Mouse (Mus musculus) heart, embryonic 13.5 days (tissue): ENCODE measurements at regions not wholly inside any gene's neighbourhood (a gene's known extent, or its start where the extent isn't known, plus 50 kb on each side); places are given as distances from the start of the nearest gene placed in this dataset.

Experiments used
- ATAC-seq: fragments of 200-750 bp; cut with Nextera tagmentation; 2 replicates; pipeline ENCODE4 v1.8.0; 2017; ENCODE audit warnings: moderate TSS enrichment; ENCODE audit not compliant: insufficient number of reproducible peaks, low FRiP score, low TSS enrichment; ENCODE audit errors: extremely low read depth
- H3K27ac ChIP-seq: fragments of 300-500 bp; sonication (generic); replicated peaks from 2 replicates; pipeline ENCODE4 v1.5.1; 2015; ENCODE audit warnings: moderate library complexity, mild to moderate bottlenecking, inconsistent platforms
- H3K27me3 ChIP-seq: fragments of 300-500 bp; sonication (generic); replicated peaks from 2 replicates; pipeline ENCODE4 v1.6.1; 2015; ENCODE audit warnings: mild to moderate bottlenecking, inconsistent platforms
- H3K36me3 ChIP-seq: fragments of 300-500 bp; sonication (generic); 2 replicates; pipeline ENCODE4 v1.6.1; 2015; ENCODE audit warnings: mild to moderate bottlenecking, inconsistent platforms
- H3K4me1 ChIP-seq: fragments of 300-500 bp; sonication (generic); 2 replicates; pipeline ENCODE4 v1.6.1; 2015; ENCODE audit warnings: inconsistent platforms
- H3K4me2 ChIP-seq: fragments of 300-500 bp; sonication (generic); 2 replicates; pipeline ENCODE4 v1.6.1; 2015; ENCODE audit warnings: inconsistent platforms, mild to moderate bottlenecking, moderate library complexity
- H3K4me3 ChIP-seq: fragments of 300-500 bp; sonication (generic); 2 replicates; pipeline ENCODE4 v1.5.1; 2015; ENCODE audit warnings: moderate library complexity, mild to moderate bottlenecking, inconsistent platforms
- H3K9ac ChIP-seq: fragments of 300-500 bp; sonication (generic); 2 replicates; pipeline ENCODE4 v1.6.1; 2015; ENCODE audit warnings: inconsistent platforms, mild to moderate bottlenecking, moderate library complexity
- H3K9me3 ChIP-seq: fragments of 300-500 bp; sonication (generic); 2 replicates; pipeline ENCODE4 v1.6.1; 2016; ENCODE audit warnings: inconsistent platforms
- WGBS: fragments of 180-500 bp; shearing (Covaris S2); methylation state at CpG from one replicate; pipeline ENCODE4 v1.1.7; 2015; ENCODE audit warnings: mixed read lengths; 5-methylcytosine and 5-hydroxymethylcytosine counted together

- Histone ChIP-seq H3K4me2 (no peak overlapping the region), H3K9me3 (no peaks in the 10 kb centered on the region), H3K4me3 (no peak overlapping the region), H3K9ac (no peak overlapping the region), H3K4me1 (no peaks in the 10 kb centered on the region), H3K36me3 (no peaks in the 10 kb centered on the region), H3K27ac (no peak overlapping the region), H3K27me3 (peaks cover 19% of the 10 kb centered on the region; the same call in 1 of the 2 replicates)
- ATAC-seq = no peak
- 71% methylated on average over 8 of the region's 8 CpGs for WGBS
Measured at GRCm38 (mm10) chr12:77537139-77537848, 299.4 kb downstream of the Fut8 start.

DNA sequence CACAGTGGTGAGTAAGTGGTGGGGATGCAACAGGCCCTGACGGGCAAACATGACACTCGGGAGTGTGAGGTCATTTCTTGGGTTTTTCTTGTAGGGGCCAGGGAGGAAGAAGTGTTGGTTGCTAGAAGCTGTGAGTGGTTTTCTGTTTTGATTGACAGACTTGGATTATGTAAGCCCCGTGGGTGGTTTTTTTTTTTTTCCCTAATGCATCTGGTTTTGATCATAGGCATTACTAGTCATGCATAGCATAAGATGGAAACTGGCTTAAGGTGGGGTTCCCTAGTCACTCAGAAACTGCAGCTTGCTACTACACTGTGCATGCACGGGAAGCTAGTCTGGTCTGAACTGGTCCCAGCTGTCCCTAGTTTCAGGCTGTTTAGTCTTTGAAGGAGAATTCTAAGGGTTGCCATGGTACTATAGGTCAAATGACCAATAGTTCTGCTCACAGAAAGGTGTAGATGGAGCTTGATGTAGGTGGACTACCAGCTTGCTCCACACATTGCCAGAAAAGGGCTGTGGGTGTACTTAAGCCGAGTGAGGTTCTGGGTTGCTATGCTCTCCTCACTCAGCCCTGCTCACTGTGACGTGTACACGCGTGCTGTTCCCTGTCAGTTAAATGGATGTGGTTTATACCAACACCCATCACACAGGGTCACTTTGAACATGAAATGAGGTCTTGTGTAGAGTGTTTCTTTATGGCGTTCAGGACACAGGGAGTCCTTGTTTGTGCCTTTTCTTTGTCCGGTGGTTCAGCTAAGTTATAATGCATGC is 301.9 kb downstream of the Fut8 start:
- Histone ChIP-seq H3K4me3 (no peak overlapping the region), H3K9ac (no peak overlapping the region), H3K27me3 (peaks cover 9% of the 10 kb centered on the region; the same call in 1 of the 2 replicates), H3K4me2 (no peak overlapping the region), H3K4me1 (no peaks in the 10 kb centered on the region), H3K9me3 (no peaks in the 10 kb centered on the region), H3K27ac (no peak overlapping the region), H3K36me3 (no peaks in the 10 kb centered on the region)
- ATAC-seq = no peak
- WGBS = 74% methylated on average over 10 of the region's 10 CpGs

DNA sequence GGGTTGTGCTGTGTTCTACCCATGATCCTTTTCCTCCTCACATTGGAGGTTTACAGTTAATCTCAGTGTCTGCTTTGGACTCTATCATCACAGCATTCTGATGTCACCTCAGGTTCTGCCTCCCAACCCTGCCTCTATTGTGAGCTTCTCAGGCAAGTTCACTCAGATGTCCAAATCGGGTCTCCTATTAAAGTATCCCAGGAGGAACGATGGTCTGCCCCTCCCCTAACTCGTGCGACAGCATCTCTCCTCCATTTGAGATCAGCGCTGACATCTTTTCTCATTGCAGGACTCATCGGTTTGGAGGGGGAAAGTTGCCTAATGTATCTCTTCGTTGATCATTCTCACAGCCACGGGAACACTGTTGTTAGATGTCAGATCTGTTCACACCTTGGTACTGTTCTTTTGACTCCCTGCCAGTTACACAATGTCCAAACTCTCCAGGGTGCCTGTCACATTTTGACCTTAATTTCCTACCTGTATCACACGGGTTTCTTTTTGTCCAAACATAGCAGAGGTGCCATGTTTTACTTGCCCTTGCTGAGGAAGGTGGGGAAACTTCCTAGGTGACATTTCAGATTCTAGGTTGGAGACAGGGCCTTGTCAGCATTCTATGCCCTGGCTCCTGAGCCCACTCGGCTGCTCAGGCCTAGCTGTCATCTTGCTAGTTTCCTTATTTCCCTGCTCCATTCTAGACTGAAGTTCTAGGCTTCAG is 303.3 kb downstream of the Fut8 start:
- no peak overlapping the region for H3K9ac ChIP-seq
- no peak overlapping the region for H3K4me3 ChIP-seq
- H3K27ac ChIP-seq = no peak overlapping the region
- ATAC-seq = no peak
- 66% methylated on average over 10 of the region's 10 CpGs for WGBS
- H3K27me3 ChIP-seq = 0 out of 2 replicates have a peak, but pooled peaks cover 5% of the 10 kb centered on the region
- no peaks in the 10 kb centered on the region for H3K9me3 ChIP-seq
- no peaks in the 10 kb centered on the region for H3K4me1 ChIP-seq
- H3K4me2 ChIP-seq = no peak overlapping the region
- H3K36me3 ChIP-seq = no peaks in the 10 kb centered on the region

DNA sequence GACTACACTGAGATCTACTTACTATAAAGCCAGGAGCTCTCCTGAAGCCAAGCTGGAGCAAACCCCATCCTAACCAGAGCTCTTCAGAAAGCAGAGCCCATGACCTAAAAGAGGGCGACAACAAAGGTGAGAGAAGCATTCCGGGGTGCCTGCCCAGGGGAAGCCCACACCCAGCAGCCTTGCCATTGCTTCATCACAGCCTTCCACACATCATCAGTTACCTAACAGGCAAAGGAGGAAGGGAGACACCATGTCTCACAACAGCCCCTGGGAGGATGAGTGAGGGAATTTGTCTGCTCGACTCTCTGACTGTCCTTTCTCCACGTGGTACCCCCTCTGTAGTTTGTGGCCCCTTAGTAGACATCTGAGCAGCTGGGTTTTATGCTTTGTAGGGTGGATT is 303.9 kb downstream of the Fut8 start:
- 75% methylated on average over 4 of the region's 4 CpGs for WGBS
- H3K4me2 ChIP-seq = no peak overlapping the region

DNA sequence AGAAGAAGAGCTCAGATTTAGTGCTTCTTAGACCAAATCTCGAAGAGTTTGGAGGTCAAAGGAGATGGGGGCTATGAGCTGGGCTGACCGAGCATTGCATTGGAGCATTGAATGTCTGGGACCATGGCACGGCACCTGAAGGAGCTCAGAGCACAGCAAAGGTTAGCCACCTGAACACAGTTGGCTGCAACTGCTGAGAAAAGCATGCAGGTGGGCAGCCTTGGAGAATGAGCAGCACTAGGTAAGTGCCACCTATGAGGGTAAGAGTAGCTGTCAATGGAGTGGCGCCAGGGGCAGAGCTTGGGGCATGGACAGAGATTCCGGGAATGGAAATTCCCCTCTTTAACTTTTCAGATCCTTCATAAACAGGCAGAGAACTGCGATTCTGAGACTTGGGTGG is 305.7 kb downstream of the Fut8 start:
- Histone ChIP-seq H3K36me3 (no peaks in the 10 kb centered on the region), H3K9ac (no peak overlapping the region), H3K4me3 (no peak overlapping the region), H3K27ac (no peak overlapping the region), H3K4me2 (no peak overlapping the region), H3K4me1 (no peaks in the 10 kb centered on the region), H3K9me3 (no peaks in the 10 kb centered on the region), H3K27me3 (0 out of 2 replicates have a peak, but pooled peaks cover 5% of the 10 kb centered on the region)
- ATAC-seq = no peak
- WGBS = 71% methylated on average over 6 of the region's 6 CpGs

More for the DNA sequence above, 303.9 kb downstream of the Fut8 start:
- H3K27me3 ChIP-seq = 0 out of 2 replicates have a peak, but pooled peaks cover 5% of the 10 kb centered on the region
- H3K4me1 ChIP-seq = no peaks in the 10 kb centered on the region
- no peak overlapping the region for H3K4me3 ChIP-seq
- H3K36me3 ChIP-seq = no peaks in the 10 kb centered on the region
- H3K9ac ChIP-seq = no peak overlapping the region
- no peak overlapping the region for H3K27ac ChIP-seq
- ATAC-seq = no peak
- H3K9me3 ChIP-seq = no peaks in the 10 kb centered on the region

- no peaks in the 10 kb centered on the region for H3K4me1 ChIP-seq
- H3K27me3 ChIP-seq = 0 out of 2 replicates have a peak, but pooled peaks cover 5% of the 10 kb centered on the region
- no peak overlapping the region for H3K27ac ChIP-seq
- H3K4me2 ChIP-seq = no peak overlapping the region
- H3K36me3 ChIP-seq = no peaks in the 10 kb centered on the region
- 52% methylated on average over 2 of the region's 2 CpGs for WGBS
- no peaks in the 10 kb centered on the region for H3K9me3 ChIP-seq
- ATAC-seq = no peak
- H3K9ac ChIP-seq = no peak overlapping the region
- H3K4me3 ChIP-seq = no peak overlapping the region
Measured at GRCm38 (mm10) chr12:77546165-77546564, 308.2 kb downstream of the Fut8 start.

DNA sequence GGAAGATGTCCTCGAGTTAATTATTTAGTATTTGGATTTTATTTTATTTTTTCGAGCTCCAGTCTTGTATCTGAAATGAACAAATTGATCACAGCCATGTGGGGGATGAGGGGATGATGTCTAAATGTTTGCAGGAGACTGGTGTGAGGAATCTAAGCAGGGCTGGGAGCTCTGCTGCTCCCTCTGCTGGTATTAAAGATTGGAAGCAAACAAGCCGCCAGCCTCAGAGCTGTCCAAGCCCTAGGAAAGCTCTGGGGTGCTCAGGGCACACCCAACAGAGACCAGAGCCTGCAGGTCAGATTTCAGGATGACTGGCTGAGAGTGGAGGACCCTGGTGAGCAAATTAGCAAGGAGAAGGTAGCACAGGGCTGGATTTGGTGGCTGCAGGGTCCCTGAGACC is 330.4 kb downstream of the Fut8 start:
- no peak for ATAC-seq
- Histone ChIP-seq H3K27me3 (peaks cover 78% of the 10 kb centered on the region), H3K4me1 (peaks cover 6% of the 10 kb centered on the region; the same call in 1 of the 2 replicates), H3K36me3 (no peaks in the 10 kb centered on the region), H3K9me3 (no peaks in the 10 kb centered on the region), H3K4me3 (no peak overlapping the region), H3K4me2 (no peak overlapping the region), H3K27ac (no peak overlapping the region), H3K9ac (no peak overlapping the region)
- WGBS = 6% methylated on average over 3 of the region's 3 CpGs

- Histone ChIP-seq H3K9me3 (no peaks in the 10 kb centered on the region), H3K27ac (no peak overlapping the region), H3K27me3 (peaks cover 65% of the 10 kb centered on the region), H3K4me2 (no peak overlapping the region), H3K4me1 (peaks cover 6% of the 10 kb centered on the region; the same call in 1 of the 2 replicates), H3K36me3 (no peaks in the 10 kb centered on the region), H3K4me3 (no peak overlapping the region), H3K9ac (no peak overlapping the region)
- ATAC-seq = no peak
- WGBS = 75% methylated on average over 3 of the region's 3 CpGs
Measured at GRCm38 (mm10) chr12:77570501-77570900, 332.6 kb downstream of the Fut8 start.

DNA sequence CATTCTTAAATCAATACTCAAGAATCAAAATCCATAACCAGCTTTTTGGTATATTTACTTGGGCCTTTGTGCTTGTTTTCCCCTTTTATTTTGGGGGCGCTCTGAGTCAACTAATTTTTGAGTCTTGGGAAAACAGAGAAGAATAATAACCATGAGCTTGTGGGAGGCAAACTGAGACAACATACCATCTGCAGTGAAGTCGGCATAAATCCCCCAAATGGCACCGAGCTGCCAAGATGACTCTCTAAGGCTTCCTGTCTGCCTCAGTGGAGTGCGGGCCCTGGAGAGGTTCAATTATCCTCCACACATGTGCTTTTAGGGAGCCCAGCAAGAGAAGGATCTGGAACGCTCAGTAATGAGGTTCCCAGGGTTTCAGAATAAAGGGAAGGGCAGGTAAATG is 333.1 kb downstream of the Fut8 start:
- Histone ChIP-seq H3K9me3 (no peaks in the 10 kb centered on the region), H3K4me3 (no peak overlapping the region), H3K27me3 (peaks cover 60% of the 10 kb centered on the region), H3K4me1 (peaks cover 6% of the 10 kb centered on the region; the same call in 1 of the 2 replicates), H3K27ac (no peak overlapping the region), H3K36me3 (no peaks in the 10 kb centered on the region), H3K4me2 (no peak overlapping the region), H3K9ac (no peak overlapping the region)
- no peak for ATAC-seq
- WGBS = 75% methylated on average over 5 of the region's 5 CpGs

GRCm38 (mm10) chr12:77575046-77575445 is 337.1 kb downstream of the Fut8 start:
- Histone ChIP-seq H3K4me3 (no peak overlapping the region), H3K9me3 (no peaks in the 10 kb centered on the region), H3K4me2 (no peak overlapping the region), H3K9ac (no peak overlapping the region), H3K36me3 (no peaks in the 10 kb centered on the region), H3K27me3 (peaks cover 34% of the 10 kb centered on the region), H3K27ac (no peak overlapping the region), H3K4me1 (no peaks in the 10 kb centered on the region)
- no peak for ATAC-seq
- 53% methylated on average over 3 of the region's 3 CpGs for WGBS

DNA sequence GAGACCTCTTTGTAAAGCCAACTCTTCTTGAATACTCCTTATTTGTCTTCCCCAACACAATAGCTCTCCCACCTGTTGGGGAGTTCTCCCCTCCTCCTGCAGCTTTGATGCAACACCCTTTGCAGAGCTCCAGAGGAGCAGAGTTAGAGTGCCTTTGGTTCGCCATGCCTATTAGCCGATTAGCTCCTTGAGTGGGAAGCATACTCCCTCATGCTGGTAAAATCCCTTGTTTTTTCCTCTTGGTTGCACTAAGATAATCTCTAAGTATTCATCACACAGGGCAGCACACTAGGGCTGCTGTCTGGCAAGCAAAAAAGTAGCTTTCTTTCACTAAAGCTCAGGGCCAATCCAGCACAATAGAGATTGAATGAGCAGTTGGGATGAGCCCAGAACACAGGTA is 350.4 kb downstream of the Fut8 start:
- Histone ChIP-seq H3K27ac (no peak overlapping the region), H3K27me3 (no peaks in the 10 kb centered on the region), H3K9ac (no peak overlapping the region), H3K4me2 (no peak overlapping the region), H3K9me3 (no peaks in the 10 kb centered on the region), H3K36me3 (no peaks in the 10 kb centered on the region), H3K4me3 (no peak overlapping the region), H3K4me1 (no peaks in the 10 kb centered on the region)
- ATAC-seq = no peak
- 66% methylated on average over 2 of the region's 2 CpGs for WGBS
